Mouse (Mus musculus) adrenal gland, adult (tissue): ENCODE data around the gene Arhgap33.
"Not testable (repeated sequence)": the region's sequence is repeated elsewhere in the genome, so short reads cannot be mapped to it uniquely, and the experiment has no call there.

Source experiments
- DNase-seq, 2 experiments: peaks; one replicate each; pipeline ENCODE4 v3.0.0; 2022 to 2023; ENCODE audit warnings: low spot score in 1 of 2; ENCODE audit not compliant: inconsistent age in 2 of 2

Gene Arhgap33

DNA sequence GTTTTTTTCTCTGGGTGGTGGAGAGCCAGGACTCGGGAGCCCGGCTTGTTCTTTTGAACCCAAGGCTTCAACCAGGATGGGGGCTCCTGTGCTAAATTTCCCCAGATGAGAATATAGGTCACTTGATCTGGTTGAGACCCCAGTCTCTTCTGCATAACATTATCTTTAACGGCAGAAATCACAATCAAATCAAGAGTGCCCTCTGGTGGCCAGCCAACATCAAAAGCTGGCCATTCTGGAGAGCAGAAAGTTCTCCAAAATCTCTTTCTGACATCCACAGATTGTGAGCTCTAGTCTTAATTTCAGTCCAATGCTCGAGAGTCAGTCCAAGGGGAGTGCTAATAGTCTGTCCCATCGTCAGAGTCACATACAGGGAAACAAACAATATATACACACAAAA, 33.7 kb downstream of the Arhgap33 start:
- not testable (repeated sequence) for DNase-seq

DNA sequence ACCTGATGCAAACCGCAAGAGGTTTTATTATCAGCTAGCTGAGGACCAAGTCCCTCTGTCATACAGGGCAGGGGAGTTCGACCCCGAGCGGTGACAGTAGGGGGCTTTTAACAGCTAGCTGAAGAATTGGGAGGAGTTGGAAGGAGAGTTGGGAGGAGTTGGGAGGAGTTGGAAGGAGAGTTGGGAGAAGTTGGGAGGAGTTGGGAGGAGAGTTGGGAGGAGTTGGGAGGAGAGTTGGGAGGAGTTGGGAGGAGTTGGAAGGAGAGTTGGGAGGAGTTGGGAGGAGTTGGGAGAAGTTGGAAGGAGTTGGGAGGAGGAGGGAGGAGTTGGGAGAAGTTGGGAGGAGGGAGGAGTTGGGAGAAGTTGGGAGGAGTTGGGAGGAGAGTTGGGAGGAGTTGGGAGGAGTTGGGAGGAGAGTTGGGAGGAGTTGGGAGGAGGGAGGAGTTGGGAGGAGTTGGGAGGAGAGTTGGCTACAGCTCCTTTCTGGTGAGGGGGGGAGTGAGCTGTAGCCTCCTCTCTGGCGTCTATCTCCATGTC, 39.3 kb downstream of the Arhgap33 start:
- DNase-seq = not testable (repeated sequence)

DNA sequence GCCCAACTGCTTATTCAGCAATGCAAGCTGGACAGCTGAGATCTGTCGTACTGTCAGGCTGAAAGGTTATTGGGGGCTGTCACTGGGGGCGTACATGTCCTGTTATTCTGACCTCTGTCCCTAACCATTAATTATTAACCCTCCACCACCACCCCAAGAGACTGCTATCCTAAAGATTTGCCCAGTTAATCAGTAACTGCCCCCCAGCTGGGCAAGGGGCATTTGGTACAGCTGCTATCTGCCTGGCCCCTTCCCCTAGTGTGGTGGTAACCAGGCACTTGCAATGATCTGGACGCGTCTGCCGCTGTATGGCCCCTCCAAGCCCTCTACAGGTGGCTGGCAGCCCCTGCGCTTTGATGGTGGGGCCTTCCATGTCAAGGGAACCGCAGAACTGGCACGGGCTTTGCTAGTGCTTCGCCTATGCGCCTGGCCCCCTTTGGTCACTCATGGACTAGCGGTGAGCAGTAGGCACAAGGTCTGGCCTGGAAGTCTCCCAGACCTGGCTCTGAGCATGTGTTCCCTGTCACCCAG, 41.4 kb downstream of the Arhgap33 start, which contains the start of gene Prodh2:
Gene Prodh2 (plus strand): TSS at position 222 of the 531 bp plus-strand sequence.
- no peak for DNase-seq

DNA sequence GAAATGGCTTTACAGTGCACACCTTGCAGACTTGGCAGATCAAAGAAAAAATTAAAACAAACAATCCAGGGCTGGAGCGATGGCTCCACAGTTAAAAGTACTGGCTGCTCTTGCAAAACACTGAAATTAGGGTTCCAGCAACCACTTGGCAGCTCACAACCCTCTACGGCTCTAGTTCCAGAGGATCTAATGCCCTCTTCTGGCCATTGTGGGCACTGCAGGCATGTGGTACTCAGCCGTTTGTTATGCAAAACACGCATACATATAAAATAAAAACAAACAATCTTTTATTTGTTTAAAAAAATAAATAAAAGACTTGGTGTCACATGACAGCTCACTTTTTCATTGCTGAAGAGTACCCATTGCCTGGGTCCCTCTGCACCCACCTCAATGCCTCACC, 42.1 kb downstream of the Arhgap33 start:
- DNase-seq = peak; percentile 60 to 92

DNA sequence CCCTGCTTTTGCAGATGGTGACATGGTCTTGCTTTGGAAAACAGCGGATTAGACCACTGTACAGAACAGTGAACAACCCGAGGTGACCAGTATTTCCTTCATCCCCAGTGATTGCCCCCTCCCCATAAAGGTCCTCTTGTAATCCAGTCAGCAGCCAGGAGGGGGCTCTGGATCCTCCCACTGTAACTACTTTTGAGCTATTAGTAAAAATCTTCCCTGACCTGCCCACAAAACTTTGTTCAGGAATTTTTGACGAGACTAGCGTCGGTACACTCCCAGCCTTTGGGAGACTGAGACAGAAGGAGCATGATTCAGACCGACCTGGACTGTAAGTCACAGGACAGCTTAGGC, 43.9 kb downstream of the Arhgap33 start:
- no peak for DNase-seq

DNA sequence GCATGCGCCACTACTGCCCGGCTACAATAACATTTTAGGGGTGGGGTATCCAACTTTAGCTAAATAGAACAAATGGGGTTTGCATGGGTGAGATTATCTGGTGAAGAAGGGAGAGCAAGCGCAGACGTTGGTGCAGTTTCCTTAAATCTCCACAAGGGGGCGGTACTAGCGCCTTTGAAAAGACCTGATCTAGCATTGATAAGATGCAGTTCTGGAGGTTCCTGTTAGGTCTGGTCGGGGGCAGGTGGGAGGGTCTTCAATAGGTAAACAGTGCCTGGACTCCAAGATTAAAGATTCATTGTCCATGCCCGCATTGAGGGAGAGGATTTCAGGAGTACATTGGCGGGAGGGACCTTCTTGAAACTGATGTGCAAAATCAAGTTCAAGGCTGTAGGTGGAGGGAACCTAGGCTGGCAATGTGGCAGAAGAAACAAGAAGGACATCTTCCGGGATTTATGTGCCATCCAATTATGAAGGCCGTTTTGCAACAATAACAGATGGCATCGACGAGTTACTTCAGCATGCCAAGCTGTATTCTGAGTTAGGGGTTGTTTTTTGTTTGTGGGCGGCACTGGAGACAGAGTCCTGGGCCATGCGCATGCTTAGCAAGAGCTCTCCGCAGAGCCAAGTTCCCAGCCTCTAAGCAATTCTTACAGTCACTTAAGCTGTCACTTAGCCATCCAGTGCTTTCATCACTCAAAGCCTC, 44.5 kb downstream of the Arhgap33 start:
- DNase-seq = peak; percentile 26 to 70

DNA sequence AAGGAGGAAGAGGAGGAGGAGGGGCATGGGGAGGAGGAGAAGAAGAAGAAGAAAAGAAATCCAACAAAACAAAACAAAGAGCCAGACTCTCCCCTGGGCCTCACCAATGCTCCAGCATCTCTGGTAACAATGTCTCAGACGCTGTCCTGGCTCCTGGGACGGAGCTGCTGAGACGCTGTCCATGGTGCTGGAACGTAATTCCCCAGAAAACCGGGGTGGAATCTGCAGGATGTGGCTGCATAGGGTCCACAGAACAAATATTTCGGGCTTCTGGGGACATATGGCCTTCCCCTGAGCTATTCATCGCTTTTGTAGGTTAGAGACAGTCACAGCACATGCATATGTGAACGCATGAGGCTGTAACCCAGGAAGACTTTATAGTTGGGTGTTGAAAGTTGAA, 50.6 kb downstream of the Arhgap33 start:
- DNase-seq = peak in 1 of 2 experiments; percentile 46

DNA sequence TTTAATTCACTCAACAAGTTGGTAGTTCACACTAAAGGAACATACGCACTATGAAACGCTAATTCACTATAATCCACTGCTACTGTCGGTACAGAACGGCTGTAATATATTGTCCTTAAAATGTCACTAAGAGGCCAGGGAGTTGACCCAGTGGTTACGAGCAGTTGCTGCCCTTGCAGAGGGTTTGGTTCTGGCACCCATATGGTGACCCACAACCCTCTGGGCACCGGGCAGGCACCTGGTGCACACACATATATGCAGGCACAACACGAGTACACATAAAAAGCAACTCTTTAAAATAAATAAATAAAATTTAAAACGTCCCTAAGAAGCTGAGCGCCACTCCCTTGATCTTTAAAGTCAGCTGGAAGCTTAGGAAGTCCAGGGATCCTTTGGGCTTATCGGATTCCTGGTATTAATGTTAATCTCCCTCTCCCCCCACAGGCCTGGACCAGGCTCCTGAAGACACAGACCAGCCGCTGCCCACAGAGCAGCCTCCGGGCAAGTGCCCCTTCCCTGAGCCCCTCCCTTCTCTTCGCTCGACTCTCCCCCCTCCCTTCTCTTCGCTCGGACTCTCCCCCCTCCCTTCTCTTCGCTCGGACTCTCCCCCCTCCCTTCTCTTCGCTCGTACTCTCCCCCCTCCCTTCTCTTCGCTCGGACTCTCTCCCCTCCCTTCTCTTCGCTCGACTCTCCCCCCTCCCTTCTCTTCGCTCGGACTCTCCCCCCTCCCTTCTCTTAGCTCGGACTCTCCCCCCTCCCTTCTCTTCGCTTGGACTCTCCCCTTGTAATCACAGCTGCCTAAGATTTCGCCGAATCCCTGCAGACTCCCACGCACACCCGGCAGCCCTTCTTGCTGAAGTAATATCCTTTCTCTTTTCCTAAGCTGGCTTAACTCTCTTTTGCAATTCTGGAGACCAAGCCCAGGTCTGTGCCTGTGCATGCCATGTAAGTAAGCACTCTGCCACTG, 57.2 kb downstream of the Arhgap33 start:
- no peak for DNase-seq

DNA sequence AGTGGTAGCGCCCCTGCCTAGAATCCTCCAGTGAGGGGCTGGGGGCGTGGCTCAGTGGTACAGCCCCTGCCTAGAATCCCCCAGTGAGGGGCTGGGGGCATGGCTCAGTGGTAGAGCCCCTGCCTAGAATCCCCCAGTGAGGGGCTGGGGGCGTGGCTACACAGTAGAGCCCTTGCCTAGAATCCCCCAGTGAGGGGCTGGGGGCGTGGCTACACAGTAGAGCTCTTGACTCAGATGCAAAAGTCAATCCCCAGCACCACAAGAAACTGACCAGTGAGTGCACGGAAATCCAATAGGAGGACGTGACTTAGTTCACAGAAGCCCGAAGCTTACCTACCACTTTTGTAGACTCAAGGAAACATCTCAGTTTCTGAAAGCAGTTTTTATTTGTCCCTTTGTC, 58.7 kb downstream of the Arhgap33 start:
- not testable (repeated sequence) for DNase-seq

DNA sequence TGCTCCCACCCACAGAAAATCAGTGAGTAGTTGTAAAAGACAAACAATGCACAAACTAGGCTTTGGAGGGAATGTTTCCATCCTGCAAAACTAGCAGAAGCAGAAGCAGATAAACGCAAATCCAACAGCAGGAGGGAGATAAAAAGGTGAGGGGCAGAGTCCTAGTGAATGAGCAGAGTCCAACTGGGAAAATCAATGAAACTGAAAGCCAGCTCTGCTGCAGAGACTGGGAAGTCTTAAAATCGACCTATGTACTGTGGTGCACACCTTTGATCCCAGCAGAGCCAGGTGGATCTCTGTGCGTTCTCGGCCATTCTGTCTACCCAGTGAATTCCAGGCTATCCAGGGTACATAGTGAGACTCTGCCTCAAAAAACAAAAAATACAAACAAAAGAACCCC, 59.9 kb downstream of the Arhgap33 start:
- no peak for DNase-seq

DNA sequence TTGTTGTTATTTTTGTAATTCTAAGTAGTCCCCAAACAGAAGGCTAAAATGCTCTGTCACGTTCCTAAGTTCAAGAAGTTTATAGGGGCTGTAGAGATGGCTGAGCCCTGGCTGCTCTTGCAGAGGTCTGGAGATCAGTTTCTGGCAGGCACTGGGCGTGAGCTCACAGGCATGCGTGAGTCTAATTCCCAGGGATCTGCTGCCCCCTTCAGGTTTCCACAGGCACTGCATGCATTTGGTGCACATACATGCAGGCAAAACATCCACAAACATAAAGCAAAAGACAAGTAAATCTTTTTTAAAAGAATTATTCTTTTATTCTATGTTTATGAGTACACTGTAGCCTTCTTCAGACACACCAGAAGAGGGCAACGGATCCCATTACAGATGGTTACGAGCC, 62.4 kb downstream of the Arhgap33 start:
- DNase-seq = peak; percentile 29 to 75
